ENCODE assay signal across 9 mouse cellular contexts in the genomic region with DNA sequence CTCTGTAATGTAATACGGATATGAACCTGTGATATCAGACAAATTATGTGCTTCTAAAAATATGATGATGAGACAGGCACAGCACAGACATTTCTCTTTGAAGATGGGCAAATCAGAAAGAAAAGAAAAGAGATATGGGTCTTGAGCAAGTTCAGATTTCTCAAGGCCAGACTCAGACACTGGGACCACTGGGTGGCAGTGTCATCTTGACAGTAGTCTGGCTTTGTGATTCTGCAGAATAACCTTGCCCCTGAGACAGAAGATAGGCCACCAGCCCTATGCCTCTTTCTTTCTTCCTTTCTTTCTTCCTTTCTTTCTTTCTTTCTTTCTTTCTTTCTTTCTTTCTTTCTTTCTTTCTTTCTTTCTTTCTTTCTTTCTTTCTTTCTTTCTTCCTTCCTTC.
DNase-seq lines count a peak whose midpoint lies in the region; ATAC-seq and TF ChIP-seq lines count a peak whose summit lies in the region.
"Had no signal": no experiment of that assay in that cellular context is flagged by ENCODE, and none has a peak within 500 bp of the region (broad histone marks: within the 10 kb centered on the region; RNA-seq: fewer than 3 reads in every experiment).

No protein-coding gene starts in this region.

- H3K36me3 ChIP-seq in kidney, embryonic 14.5 days (ENCODE audit: control insufficient read depth, insufficient read depth, low read length): no peaks in the 10 kb centered on the region
- H3K36me3 ChIP-seq in C2C12 (ENCODE audit: control insufficient read depth, insufficient read depth): no peaks in the 10 kb centered on the region
- H3K36me3 ChIP-seq: heart, embryonic 13.5 days had no signal

- 83% methylated on average over 1 of the region's 1 CpGs for WGBS in kidney, embryonic 14.5 days

- no peaks in the 10 kb centered on the region for H3K79me3 ChIP-seq in C2C12 (ENCODE audit: low read depth)

- H3K4me1 ChIP-seq in kidney, embryonic 14.5 days (ENCODE audit: control insufficient read depth, insufficient read depth, low read length): no peaks in the 10 kb centered on the region
- H3K4me1 ChIP-seq: heart, embryonic 13.5 days had no signal

- no peak overlapping the region for H3K4me3 ChIP-seq in kidney, embryonic 14.5 days (ENCODE audit: low read length)
- H3K4me3 ChIP-seq in C2C12 (ENCODE audit: insufficient read depth, poor library complexity, severe bottlenecking): no peak overlapping the region
- H3K4me3 ChIP-seq: heart, embryonic 13.5 days had no signal

- no peak overlapping the region for H3K27ac ChIP-seq in kidney, embryonic 14.5 days (ENCODE audit: low read depth, low read length)
- H3K27ac ChIP-seq: heart, embryonic 13.5 days had no signal

- H3K79me2 ChIP-seq in C2C12 (ENCODE audit: control insufficient read depth, insufficient read depth): no peaks in the 10 kb centered on the region

- H3K9me3 ChIP-seq in kidney, embryonic 14.5 days (ENCODE audit: control insufficient read depth, low read length): no peaks in the 10 kb centered on the region
- H3K9me3 ChIP-seq: heart, embryonic 13.5 days had no signal

- no peak overlapping the region for H3ac ChIP-seq in C2C12 (ENCODE audit: control insufficient read depth, insufficient read length, low read depth)

- TF ChIP-seq CTCF in C2C12 (IDR thresholded peaks at IDR 0.05; ENCODE audit: control insufficient read depth, insufficient read depth, insufficient read length): peak; percentile 15

- no peaks in the 10 kb centered on the region for H3K27me3 ChIP-seq in kidney, embryonic 14.5 days (ENCODE audit: control insufficient read depth, insufficient read depth, low read length)
- no peaks in the 10 kb centered on the region for H3K27me3 ChIP-seq in C2C12 (ENCODE audit: control insufficient read depth, insufficient read depth, insufficient read length)
- H3K27me3 ChIP-seq: heart, embryonic 13.5 days had no signal

- H3K4me2 ChIP-seq in kidney, embryonic 14.5 days (replicated peaks; ENCODE audit: low read depth, low read length): no peak overlapping the region
- H3K4me2 ChIP-seq: heart, embryonic 13.5 days had no signal

- no peak overlapping the region for H3K9ac ChIP-seq in kidney, embryonic 14.5 days (ENCODE audit: low read depth, low read length)
- H3K9ac ChIP-seq: heart, embryonic 13.5 days had no signal

- peak; percentile 45 for DNase-seq in kidney, postnatal 10 days
- DNase-seq in adrenal gland, adult 2 months: peak; percentile 36
- DNase-seq in embryo, embryonic 10.5 days (ENCODE audit: low spot score): peak; percentile 67
- no peak for DNase-seq in spleen, postnatal 36 days (ENCODE audit: low spot score in 2 of 2)
- DNase-seq in spleen, adult 18-20 months: no peak
- DNase-seq in ovary, postnatal 10 days (ENCODE audit: low spot score): no peak

- no peak for ATAC-seq in kidney, embryonic 14.5 days (ENCODE audit: low FRiP score, low TSS enrichment)

TF ChIP-seq in C2C12, 6 proteins besides CTCF, POLR2A, EP300 and RAD21:
- TF ChIP-seq USF1 (IDR thresholded peaks at IDR 0.05; ENCODE audit: low read depth) (no peak), FOSL1 (IDR thresholded peaks at IDR 0.05; ENCODE audit: insufficient read depth, low read length, poor library complexity, severe bottlenecking) (no peak), CEBPB (IDR thresholded peaks at IDR 0.05; ENCODE audit: low read depth) (no peak), MAX (IDR thresholded peaks at IDR 0.05) (no peak)

Comparison
In these comparisons a context has a peak if more than half of its experiments do, and no peak if none do; other contexts are left out.
1. DNase-seq: peak in kidney, postnatal 10 days (single experiment), adrenal gland, adult 2 months (single experiment) and embryo, embryonic 10.5 days (single experiment); none in spleen, postnatal 36 days (0 of 2), spleen, adult 18-20 months (0 of 2) and ovary, postnatal 10 days (single experiment).